Mouse (Mus musculus) C2C12 (cell line): ENCODE results near the gene A930033H14Rik. TPM values are rescaled to one million over a fixed set of nuclear protein-coding genes. Genes with fewer than 3 reads are reported as not detected.

Experiments used
- H3K27me3 ChIP-seq: one replicate; pipeline ENCODE4 v1.6.1; 2011; ENCODE audit not compliant: control insufficient read depth, insufficient read depth, insufficient read length
- H3K36me3 ChIP-seq: one replicate; pipeline ENCODE4 v1.6.1; 2011; ENCODE audit not compliant: control insufficient read depth, insufficient read depth
- H3K4me3 ChIP-seq: one replicate; pipeline ENCODE4 v1.5.1; 2011; ENCODE audit warnings: mild to moderate bottlenecking, control low read depth; ENCODE audit not compliant: poor library complexity, insufficient read depth, severe bottlenecking
- H3K79me2 ChIP-seq: one replicate; pipeline ENCODE4 v1.6.1; 2011; ENCODE audit not compliant: control insufficient read depth, insufficient read depth
- H3K79me3 ChIP-seq: one replicate; pipeline ENCODE4 v1.6.1; 2011; ENCODE audit warnings: low read depth, control low read depth
- H3ac ChIP-seq: one replicate; pipeline ENCODE3; 2011; ENCODE audit warnings: low read depth; ENCODE audit not compliant: control insufficient read depth, insufficient read length
- CTCF ChIP-seq: IDR thresholded peaks from one replicate; pipeline ENCODE4 v1.5.1; 2011; ENCODE audit not compliant: control insufficient read depth, insufficient read depth, insufficient read length
- FOSL1 ChIP-seq: IDR thresholded peaks from one replicate; pipeline ENCODE4 v1.8.0; 2011; ENCODE audit warnings: mild to moderate bottlenecking, low read length; ENCODE audit not compliant: poor library complexity, insufficient read depth, severe bottlenecking
- MAX ChIP-seq: IDR thresholded peaks from one replicate; pipeline ENCODE4 v1.6.1; 2011; ENCODE audit warnings: mild to moderate bottlenecking, control low read depth
- MYOD1 ChIP-seq: IDR thresholded peaks from one replicate; pipeline ENCODE4 v1.6.1; 2011; ENCODE audit warnings: low read depth; ENCODE audit not compliant: control insufficient read depth, insufficient read length
- MYOG ChIP-seq: IDR thresholded peaks from one replicate; pipeline ENCODE4 v1.6.1; 2011; ENCODE audit not compliant: control insufficient read depth, insufficient read length; ENCODE audit errors: extremely low read depth
- USF1 ChIP-seq: IDR thresholded peaks from one replicate; pipeline ENCODE4 v1.6.1; 2011; ENCODE audit warnings: low read depth, mild to moderate bottlenecking, control low read depth, moderate library complexity
- polyA plus RNA-seq: library from polyadenylated mRNA; unstranded; fragments of >200 nt; fragmentation: generic; extraction: Trizol; gene quantifications from one replicate; pipeline ENCODE4 v1.2.1, GENCODE M21; 2012; ENCODE audit warnings: missing spikeins

A930033H14Rik gene
- polyA plus RNA-seq, 1 experiment, result 0.48 TPM

GRCm38 (mm10) chr10:69161503-69161902 lies 51.4 kb downstream of the A930033H14Rik start:
- no peaks in the 10 kb centered on the region for H3K36me3 ChIP-seq
- no peaks in the 10 kb centered on the region for H3K27me3 ChIP-seq
- H3K79me3 ChIP-seq, result no peaks in the 10 kb centered on the region
- H3K79me2 ChIP-seq, result no peaks in the 10 kb centered on the region
- TF ChIP-seq USF1 (no peak), CTCF (no peak), FOSL1 (no peak), MYOD1 (no peak), MYOG (no peak), MAX (no peak)
- H3ac ChIP-seq, result no peak overlapping the region
- H3K4me3 ChIP-seq, result no peak overlapping the region

GRCm38 (mm10) chr10:69160877-69161276 lies 52.0 kb downstream of the A930033H14Rik start:
- TF ChIP-seq MYOD1, result no peak
- H3ac ChIP-seq, result no peak overlapping the region
- H3K79me2 ChIP-seq, result no peaks in the 10 kb centered on the region
- no peaks in the 10 kb centered on the region for H3K79me3 ChIP-seq
- H3K27me3 ChIP-seq, result no peaks in the 10 kb centered on the region
- H3K36me3 ChIP-seq, result no peaks in the 10 kb centered on the region
- H3K4me3 ChIP-seq, result no peak overlapping the region

Other genes with a start within 250 kb of the A930033H14Rik start
- gene Rhobtb1, start 61.7 kb downstream of the A930033H14Rik start, polyA plus RNA-seq, result 3.8 TPM
- 374 TPM for gene Cdk1, start 139.8 kb upstream of the A930033H14Rik start, polyA plus RNA-seq
- gene Ank3, start 185.7 kb upstream of the A930033H14Rik start, polyA plus RNA-seq, result 9.8 TPM